Mouse (Mus musculus): ENCODE measurements around the gene Ctcf.

DNA sequence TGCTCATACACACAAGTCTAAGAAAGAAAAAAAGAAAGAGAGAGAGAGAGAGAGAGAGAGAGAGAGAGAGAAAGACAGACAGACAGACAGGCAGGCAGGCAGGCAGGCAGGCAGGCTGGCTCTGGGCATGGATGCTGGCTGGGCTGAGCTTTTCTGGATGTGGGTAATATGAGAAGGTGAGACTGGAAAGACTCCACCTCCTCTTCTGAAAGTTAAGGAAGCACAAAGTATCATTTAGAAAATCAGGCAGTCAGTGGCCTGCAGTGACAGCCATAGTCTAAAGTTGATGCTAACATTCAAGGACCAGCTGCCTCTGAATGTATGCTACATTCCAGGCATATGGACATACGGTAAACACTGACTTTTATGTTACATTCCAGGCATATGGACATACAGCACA lies 11.5 kb upstream of the Ctcf start:
- TF ChIP-seq CTCF (IDR thresholded peaks at IDR 0.05; ENCODE audit: control insufficient read depth, insufficient read depth, low read length) = no peak
- TF ChIP-seq POLR2A (IDR thresholded peaks at IDR 0.05; ENCODE audit: borderline replicate concordance, control insufficient read depth, low read depth, low read length) = no peak
